Mouse (Mus musculus): ENCODE results near the gene Copb1. TPM values are rescaled to one million over a fixed set of nuclear protein-coding genes. Genes with fewer than 3 reads are reported as not detected.

The Copb1 gene
- 10 to 100 TPM; 43.9 to 48.7 TPM for total RNA-seq (2021)
- long read RNA-seq, experiment 1, transcript Copb1-201 (22 exons, 3,346 nt), result major isoform, 82 of 92 reads
- long read RNA-seq, experiment 1, partial matches to known transcripts, result 8 of 92 reads
- long read RNA-seq, experiment 1, other reads (novel, unspliced or antisense), result 2 of 92 reads
- long read RNA-seq, experiment 2, transcript Copb1-201 (22 exons, 3,346 nt), result major isoform, 44 of 46 reads
- long read RNA-seq, experiment 2, partial matches to known transcripts, result 0 of 46 reads
- long read RNA-seq, experiment 2, other reads (novel, unspliced or antisense), result 2 of 46 reads

GRCm38 (mm10) chr7:114253885-114254833 is at the start of gene Copb1:
Copb1 (minus strand) TSS chr7:114254711.
- DNase-seq, result peak; percentile 88

DNA sequence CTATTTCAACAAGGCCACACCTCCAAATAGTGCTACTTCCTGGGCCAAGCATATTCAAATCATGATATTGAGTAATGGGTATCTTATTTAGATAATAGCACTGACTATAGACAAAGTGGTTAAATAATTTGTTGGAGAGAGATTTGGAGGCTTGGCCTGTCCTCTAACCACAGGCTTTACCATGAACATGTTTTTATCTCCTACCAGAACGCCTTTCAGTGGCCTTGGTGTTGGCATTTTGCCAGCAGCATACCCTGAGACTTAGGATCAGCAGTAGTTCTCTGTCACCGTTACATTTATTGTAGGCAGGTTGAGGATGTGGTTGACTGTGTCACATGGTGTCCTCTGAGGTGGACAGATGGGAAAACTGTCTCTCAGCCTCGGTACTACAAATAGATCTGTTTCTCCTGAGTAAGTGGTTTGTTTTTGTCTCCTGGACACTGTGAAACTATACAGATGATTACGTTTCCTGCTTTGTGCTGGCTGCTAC is 46.8 kb upstream of the Copb1 start:
- no peak for DNase-seq

DNA sequence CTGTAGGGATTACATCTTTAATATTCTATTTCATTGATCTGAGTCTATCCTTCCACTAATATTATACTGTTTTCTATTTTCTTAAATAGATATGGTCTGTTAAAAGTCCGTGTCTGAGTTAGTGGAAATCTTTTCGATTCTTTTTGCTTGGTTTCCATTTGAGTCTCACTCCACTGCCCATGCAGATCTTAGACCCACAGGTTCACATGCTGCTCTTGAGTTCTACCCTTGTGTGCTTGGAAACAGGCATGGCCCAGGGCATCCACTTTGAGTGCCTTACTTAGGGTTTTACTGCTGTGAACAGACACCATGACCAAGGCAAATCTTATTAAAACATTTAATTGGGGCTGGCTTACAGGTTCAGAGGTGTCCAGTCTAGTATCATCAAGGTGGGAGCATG is 46.3 kb upstream of the Copb1 start:
- no peak for DNase-seq

GRCm38 (mm10) chr7:114299247-114299646 is 44.7 kb upstream of the Copb1 start:
- no peak for DNase-seq

- peak; percentile 19 for DNase-seq
Observed at GRCm38 (mm10) chr7:114294698-114295097, 40.2 kb upstream of the Copb1 start.

- DNase-seq, result no peak
Observed at GRCm38 (mm10) chr7:114293903-114294302, 39.4 kb upstream of the Copb1 start.

GRCm38 (mm10) chr7:114292501-114292971 is 38.0 kb upstream of the Copb1 start:
- peak; percentile 78 for DNase-seq

- no peak for DNase-seq
Observed at GRCm38 (mm10) chr7:114291461-114292335, 37.2 kb upstream of the Copb1 start.

DNA sequence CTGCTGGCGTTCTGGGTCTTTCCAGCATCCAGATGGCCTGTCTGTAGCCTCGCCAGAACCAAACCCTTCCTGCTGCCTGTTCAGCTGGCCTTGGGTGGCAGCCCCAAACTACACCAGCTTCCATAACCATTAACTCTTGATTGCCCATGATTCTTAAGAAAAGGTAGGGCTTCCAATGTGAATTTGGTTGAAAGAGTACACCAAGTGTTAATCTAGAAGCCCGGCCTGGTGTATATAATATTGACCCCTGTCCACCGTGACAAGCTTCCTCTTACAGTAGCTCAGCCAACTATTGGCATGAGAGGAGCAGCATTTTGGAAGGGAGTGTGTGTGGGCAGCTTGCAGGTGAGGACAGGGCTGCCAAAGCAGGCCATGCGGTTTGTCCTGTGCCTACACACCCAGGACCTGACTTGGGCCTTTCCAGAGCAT is 35.6 kb upstream of the Copb1 start:
- DNase-seq, result no peak

- DNase-seq, result no peak
Observed at GRCm38 (mm10) chr7:114284296-114284910, 29.9 kb upstream of the Copb1 start.

DNA sequence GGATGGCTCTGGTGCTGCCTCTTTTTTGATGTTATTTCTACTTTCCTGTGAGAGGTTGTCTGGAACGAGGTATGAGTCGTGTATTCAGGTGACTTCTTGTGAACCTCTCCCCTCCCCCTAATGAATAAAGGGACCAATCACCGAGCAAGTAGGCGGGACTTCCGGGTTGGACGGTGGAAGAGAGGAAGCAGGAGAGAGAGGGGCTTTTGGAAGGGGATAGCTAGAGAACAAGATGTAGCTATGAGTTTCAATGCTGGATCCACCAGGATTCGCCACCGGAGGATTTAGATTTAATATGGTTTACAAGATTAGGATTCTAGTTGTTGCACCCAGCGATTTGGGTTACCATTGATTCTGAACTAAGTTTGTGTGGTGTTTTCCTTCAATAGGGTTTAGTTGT is 28.5 kb upstream of the Copb1 start:
- DNase-seq, result no peak

GRCm38 (mm10) chr7:114281671-114282070 is 27.2 kb upstream of the Copb1 start:
- no peak for DNase-seq

- peak; percentile 96 for DNase-seq
Observed at GRCm38 (mm10) chr7:114276005-114276752, 21.7 kb upstream of the Copb1 start, which contains the start of gene Psma1. Psma1 (minus strand) TSS chr7:114276118.

- DNase-seq, result no peak
Observed at GRCm38 (mm10) chr7:114275372-114276004, 21.0 kb upstream of the Copb1 start.

GRCm38 (mm10) chr7:114268446-114268845 is 13.9 kb upstream of the Copb1 start:
- DNase-seq, result no peak

DNA sequence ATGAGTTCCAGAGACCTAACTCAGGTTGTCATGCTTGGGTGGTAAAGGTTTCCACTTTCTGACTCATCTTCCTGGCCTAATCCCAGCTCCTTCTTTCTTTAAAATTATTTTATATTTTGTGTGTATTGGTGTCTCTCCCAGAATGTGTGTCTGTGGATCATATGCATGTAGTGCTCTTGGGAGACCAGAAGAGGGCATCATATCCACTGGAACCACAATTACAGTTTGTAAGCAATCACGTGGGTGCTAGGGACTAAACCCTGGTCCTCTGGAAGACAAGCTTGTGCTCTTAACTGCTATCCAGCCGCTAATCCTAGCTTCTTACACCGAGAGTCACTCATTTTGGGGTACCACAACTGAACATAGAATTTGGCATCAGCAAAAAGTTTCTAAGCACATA is 2.8 kb downstream of the Copb1 start:
- no peak for DNase-seq

DNA sequence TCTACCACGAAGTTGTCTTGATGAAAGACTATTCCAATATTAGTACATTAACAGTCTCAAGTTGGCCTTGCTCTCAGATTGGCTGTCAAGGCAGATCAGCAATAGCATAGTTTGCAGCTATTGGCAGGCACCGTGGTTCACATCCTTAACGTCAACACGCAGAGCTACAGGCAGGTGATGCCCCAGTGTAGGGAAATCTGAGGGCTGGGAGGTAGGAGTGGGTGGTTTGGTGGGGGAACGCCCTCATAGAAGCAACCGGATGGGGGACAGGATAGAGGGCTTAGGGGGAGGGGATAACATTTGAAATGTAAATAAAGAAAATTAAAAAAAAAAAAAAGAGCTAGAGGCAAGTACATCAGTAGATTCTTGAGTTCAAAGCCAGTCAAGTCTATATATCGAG is 20.5 kb downstream of the Copb1 start:
- DNase-seq, result no peak

DNA sequence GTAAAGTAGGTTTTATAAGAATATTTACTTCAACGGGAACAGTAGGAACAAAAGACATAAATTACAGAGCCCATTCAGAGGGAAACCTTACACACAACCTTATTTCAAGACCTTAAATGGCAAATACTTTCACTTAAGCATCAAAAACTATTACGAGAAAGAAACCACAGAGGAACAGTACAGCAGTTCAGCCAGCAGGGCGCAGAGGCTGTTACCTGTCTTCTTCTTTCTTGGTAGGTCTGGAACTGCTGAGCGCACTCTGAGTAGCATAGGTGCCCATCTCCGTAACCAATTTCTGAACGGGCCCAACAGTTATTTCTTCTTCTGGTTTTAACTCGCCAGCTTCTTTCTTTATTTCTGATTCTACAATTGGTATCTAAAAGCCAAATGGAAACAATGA is 21.5 kb downstream of the Copb1 start:
- no peak for DNase-seq

DNA sequence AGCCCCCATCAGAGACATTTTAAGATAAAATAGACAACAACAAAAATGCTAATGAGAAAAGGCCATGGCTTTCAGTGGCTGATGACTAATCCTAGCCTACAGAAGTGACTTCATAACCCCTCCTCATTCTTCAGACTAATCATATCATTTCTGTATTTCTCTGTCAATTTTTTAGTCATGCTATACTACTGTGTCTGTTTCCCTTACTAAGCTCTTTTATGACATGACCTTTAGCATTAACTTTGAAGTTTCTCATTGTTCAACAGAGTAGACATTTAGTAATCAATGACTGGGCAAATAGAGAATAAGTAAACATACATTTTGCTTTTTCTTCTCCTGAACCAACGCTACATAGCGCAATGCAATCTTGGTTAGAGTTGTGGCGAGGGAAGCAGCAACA is 22.7 kb downstream of the Copb1 start:
- no peak for DNase-seq

DNA sequence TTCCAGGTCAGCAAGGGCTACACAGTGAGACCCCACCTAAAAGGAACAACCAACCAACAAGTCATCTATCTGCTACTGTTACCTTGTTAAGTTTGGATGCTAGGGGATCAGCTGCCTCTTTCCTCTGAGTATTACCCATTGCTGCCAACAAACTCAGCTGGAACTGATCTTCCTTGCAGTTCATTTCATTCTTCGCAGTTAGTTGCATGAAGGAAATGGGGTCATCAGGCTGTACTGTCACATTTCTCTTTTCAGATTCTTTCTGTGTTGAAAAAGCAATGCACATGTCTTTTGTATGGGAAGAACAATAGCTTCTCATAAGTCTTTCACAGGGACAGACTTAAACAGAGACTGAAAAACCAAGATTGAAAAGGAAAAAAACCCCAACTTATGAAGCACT is 28.0 kb downstream of the Copb1 start:
- no peak for DNase-seq

Measured in gastrocnemius, postnatal 10 days (tissue).